Mouse (Mus musculus) adrenal gland, adult 18-20 months (tissue): Measurements from ENCODE around the gene Hnf4a. TPM values are rescaled to one million over a fixed set of nuclear protein-coding genes. Genes with fewer than 3 reads are reported as not detected.

Source experiments
- DNase-seq, 2 experiments: peaks; one replicate each; pipeline ENCODE4 v3.0.0; 2021 to 2022; ENCODE audit warnings: low spot score in 2 of 2
- total RNA-seq, 2 experiments: library from RNA; stranded (reverse); gene quantifications; 1 replicate in 1 of 2; 2 replicates in 1 of 2; pipeline ENCODE4 v1.2.3; 2021

The Hnf4a gene
- total RNA-seq, 2 experiments from 2014 or later, result 0.73 TPM; not detected in 1

GRCm38 (mm10) chr2:163548822-163549221 is 42.2 kb downstream of the Hnf4a start:
- no peak for DNase-seq

DNA sequence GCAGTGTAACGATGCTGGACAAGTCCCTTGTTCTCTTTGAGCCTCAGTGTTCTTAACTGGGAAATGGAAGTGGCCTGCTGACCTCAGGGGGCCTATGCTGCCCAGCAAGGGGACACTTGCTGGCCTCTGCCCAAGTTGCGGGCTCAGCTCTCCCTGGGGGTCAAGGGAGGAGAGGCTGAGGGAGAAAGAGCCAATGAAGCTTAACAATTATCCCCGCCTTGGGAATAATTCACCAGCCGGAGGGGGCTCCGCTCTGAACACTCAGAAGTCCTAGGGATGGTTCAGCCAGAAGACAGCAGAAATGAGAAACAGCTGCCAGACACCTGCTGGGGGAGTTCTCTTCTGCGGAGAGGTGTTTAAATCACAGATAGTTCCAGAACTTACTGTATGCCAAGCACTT is 43.2 kb downstream of the Hnf4a start:
- DNase-seq, result no peak

- DNase-seq, result no peak
Observed at GRCm38 (mm10) chr2:163552518-163552929, 45.9 kb downstream of the Hnf4a start.

- DNase-seq, result no peak
Observed at GRCm38 (mm10) chr2:163554425-163554982, 47.9 kb downstream of the Hnf4a start.

DNA sequence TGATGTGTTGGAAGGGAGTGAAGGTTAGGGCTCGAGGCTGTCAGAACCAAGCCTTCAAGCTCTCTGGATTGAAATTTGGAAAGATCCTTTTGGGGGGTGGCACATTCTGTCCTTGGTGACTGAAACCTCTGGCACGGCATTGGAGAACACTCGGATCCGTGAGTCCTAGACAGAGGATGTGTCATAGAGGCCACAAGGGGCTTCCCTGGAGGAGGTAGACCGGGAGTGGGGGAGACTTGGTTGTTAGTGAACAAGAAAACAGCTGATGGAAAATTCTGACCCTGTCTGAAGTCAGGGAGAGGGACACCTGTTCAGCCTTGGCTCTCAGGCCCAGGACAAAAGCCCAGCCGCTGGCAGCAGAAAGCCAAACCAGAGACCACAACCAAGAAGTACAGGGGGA is 48.4 kb downstream of the Hnf4a start:
- DNase-seq, result no peak

GRCm38 (mm10) chr2:163555417-163555816 is 48.8 kb downstream of the Hnf4a start:
- no peak for DNase-seq

GRCm38 (mm10) chr2:163558548-163558947 is 51.9 kb downstream of the Hnf4a start:
- DNase-seq, result no peak

DNA sequence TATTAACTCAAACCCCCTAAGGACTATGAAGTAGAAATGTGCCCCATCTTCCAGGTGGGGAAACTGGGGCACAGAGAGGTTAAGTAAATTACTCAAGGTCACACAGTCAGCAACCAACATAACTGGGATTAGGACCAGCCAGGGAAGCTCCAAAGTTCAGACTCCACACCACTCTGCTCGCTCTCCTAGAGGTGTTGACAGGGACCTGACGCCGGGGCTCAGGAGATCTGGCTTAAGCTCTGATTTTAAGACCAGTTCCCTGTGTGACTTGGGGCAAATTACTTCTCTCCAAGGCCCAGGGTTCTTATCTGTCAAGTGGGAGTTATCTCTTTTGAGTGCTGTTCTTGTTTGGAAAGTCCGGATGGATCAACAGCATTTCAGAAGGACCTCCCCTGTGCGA is 52.6 kb downstream of the Hnf4a start:
- no peak for DNase-seq

- DNase-seq, result no peak
Observed at GRCm38 (mm10) chr2:163560247-163560646, 53.6 kb downstream of the Hnf4a start.

DNA sequence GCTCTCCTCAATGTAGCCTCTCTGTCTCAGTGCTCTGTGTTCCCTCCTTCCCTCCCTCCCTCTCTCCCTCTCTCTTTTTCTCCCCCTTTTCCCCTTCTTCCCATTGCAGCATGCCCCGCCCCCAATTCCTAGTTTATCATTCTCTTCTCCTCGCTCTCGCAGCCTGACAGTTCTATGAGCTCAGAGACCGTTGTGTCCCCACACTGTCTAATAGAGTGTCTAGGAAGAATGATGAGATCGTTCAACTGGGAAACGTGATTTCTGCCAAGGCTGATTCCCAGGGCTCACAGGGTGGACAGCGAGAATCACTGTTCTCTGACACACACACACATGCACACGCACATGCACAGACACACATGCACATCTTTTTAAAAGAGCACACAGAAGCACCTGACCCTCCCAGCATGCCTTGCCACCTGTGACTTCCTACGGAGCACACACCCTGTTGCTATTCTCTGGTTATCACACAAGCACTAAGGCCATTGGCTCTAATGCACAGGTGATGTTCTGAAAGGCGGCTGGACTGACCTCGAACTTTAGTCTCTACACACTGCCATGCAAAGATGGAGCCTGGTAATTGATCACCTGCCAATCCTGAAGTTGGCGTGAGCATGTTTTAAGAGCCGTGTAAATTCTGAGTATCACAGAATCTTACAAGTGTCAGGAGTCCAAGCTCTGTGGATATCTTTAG is 54.8 kb downstream of the Hnf4a start:
- no peak for DNase-seq

DNA sequence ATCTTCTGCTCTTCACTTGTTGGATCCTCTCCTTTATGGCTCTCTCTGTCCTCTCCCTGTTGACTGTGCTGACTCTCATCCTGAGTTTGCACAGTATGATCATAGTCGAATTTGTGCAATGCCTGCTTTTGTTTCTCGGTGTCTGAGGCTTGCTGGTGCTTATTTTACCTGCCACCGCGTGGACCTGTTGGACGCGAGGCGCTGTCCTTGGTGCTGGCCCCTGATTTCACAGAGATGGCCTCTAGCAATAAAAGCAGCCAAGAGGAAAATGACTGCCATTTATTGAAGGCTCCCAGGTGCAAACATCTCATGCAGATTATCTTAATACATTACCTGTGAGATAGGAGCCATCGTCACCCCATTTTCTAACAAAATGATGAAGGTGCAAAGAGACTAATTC is 58.0 kb downstream of the Hnf4a start:
- DNase-seq, result no peak

GRCm38 (mm10) chr2:163574321-163574720 is 67.7 kb downstream of the Hnf4a start:
- DNase-seq, result no peak

- DNase-seq, result no peak
Observed at GRCm38 (mm10) chr2:163575248-163575647, 68.6 kb downstream of the Hnf4a start.

GRCm38 (mm10) chr2:163577986-163578385 is 71.4 kb downstream of the Hnf4a start:
- no peak for DNase-seq

DNA sequence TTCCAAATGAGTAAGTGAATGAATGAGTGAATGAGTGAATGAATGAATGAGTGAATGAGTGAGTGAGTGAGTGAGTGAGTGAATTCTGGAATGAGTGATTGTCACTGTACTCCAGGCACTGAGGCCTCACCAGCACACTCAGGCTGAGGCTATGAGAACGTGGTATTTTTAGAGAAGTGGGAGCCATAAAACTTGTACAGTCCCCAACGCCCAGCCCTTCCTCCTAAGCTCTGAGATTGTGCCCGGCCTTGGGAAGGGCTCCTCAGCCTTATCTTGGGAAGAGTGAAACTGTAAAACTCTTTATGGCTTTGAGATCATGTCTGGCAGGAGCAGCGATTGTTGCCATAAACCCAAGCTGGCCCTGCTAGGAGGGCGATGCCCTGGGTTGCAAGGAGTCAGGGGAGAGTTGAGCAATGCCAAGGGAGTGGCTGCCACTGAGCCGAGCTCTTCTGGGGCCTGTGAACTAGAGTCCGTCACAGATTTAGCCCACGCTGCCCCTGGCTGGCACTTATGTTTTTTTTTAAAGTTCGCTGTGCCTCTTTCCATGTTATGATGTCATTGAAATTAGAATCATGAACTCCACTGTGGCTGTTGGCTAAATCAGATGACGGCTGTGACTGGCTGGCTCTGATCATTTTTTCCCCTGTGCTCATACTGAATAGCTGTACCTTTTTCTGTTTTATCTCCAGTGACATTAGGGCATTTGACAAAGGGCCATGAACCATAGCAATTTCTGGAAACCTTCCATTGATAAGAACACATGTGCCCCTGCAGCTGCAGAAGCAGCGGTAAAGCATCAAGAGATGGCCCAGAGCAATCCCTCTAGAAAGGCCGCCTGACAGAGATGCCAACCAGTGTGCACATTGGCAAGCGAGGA is 73.7 kb downstream of the Hnf4a start:
- no peak for DNase-seq

DNA sequence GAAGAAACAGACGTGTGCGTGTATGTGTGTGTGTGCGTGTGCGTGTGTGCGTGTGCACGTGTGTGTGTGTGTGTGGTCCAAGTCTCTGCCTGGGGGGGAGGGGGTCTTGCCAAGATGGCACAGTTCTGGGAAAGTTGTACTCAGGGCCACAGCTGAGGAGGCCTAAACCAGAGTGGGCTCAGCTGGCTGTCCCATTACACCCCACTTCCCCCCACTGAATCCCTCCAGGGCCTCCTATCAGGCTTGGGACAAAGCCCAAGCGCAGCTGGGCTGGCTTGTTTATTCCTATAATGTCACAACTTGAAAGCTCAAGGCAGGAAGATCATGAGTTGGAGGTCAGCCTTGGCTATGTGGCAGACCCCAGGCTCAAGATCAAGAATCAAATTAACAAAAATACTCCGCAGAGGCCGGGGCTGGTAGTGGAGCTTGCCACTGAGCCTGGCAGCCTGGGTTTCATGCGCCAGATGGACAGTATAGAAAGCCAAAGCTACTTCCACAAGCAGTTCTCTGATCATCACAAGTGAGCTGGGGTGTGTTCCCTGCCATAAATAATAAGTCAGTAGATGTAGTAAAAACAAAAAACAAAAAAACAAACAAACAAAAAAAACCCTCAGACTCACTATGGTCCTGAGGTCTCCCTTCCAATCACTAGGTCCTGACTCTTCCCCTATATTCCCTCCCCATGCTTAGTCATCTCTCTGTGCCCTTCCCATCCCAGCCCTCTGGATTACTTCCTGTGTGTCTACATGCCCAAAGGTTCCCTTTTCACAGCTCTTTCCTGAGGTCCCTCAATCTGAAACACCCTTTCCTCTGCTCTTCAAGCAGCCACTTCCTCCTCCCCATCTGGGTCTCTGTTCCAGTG is 76.8 kb downstream of the Hnf4a start:
- no peak for DNase-seq

- no peak for DNase-seq
Observed at GRCm38 (mm10) chr2:163584088-163584426, 77.4 kb downstream of the Hnf4a start.

DNA sequence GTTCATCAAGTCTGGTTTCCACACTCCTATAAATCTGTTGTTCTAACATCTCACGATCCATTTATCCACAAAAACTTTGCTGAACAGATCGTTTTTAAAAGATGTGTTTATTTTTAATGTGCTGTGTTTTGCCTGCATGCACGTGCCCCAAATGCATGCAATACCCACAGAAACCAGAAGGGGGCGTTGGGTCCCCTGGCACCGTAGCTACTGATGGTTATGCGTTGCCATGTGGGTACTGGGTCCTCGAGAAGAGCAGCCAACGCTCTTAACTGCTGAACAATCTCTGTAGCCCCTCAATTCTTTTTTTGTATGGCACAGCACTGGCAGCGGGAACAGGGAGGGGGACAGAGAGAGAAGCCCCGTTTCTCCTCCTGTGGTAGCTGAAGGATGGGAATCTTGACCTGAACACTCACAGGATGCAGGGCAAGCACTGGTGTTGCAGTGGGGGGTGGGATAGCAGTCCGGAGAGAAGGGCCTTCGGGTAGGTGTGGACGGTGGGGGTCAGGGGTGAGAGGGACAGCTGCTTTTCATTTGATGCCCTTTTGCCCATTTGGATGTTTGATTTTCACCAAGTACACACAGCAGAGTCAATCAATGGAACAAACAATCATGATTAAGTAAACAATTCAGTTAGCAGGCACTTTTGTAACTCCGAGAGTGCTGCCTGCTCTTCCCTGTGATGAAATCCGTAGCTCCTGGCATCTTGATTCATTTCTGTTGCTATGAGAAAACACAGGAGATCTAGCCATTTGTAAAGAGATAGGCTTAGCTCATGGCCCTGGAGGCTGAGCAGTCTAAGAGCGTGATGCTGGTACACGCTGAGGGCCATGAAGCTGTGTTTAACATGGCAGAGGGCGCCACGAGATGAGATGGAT is 80.0 kb downstream of the Hnf4a start:
- DNase-seq, result peak in 1 of 2 experiments; percentile 57

DNA sequence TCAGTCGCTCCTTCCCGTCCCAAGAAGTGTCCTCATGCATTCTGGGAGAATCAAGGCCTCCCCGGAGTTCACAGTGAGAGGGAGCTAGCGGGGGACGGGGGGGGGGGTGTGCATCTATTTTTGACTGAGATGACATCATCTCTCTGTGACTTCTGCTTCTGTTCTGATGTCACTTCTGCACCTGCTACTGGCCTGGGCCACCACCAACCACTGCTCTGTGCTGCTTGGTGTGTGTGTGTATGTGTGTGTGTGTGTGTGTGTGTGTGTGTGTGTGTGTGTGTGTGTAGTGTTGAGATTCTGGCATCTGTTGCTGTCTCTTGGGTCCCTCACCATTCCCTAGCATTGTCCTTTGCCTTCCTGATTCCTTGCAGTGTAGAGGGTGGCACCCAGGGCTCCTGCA is 80.9 kb downstream of the Hnf4a start:
- DNase-seq, result no peak

DNA sequence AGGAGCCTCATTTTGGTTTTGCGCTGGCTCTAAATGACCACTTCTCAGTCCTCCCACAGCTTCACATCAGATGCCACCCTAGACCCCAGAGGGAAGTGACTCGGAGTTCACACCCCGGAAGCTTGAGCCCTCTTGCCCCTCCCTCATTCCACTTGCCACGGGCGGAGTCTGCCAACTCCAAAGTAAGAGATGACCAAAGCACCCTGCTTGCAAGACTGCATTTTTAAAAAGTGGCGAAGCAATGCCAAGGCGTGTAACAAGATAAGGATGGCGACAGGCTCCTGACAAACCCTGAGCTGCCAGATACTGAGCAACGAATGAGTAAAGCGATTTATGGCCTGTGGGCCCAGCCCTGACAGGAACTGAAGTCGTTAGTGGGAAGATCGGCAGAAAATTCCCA is 83.6 kb downstream of the Hnf4a start:
- DNase-seq, result no peak
